Mouse (Mus musculus): ENCODE measurements around the gene Crip2. TPM values are rescaled to one million over a fixed set of nuclear protein-coding genes. Genes with fewer than 3 reads are reported as not detected.

Crip2 gene
- polyA plus RNA-seq, 1 experiment from 2014 or later = 112 TPM

GRCm38 (mm10) chr12:113100448-113101076, 39.5 kb upstream of the Crip2 start:
- ATAC-seq (ENCODE audit: low FRiP score, low TSS enrichment) = no peak
- H3K4me2 ChIP-seq (replicated peaks; ENCODE audit: low read depth) = no peak overlapping the region
- H3K9ac ChIP-seq (ENCODE audit: low read length) = no peak overlapping the region
- no peaks in the 10 kb centered on the region for H3K9me3 ChIP-seq (ENCODE audit: control insufficient read depth, low read length)
- no peaks in the 10 kb centered on the region; the same call in 1 of the 2 replicates for H3K4me1 ChIP-seq (replicated peaks; ENCODE audit: control insufficient read depth, insufficient read depth)
- H3K27ac ChIP-seq (replicated peaks) = no peak overlapping the region
- 63% methylated on average over 5 of the region's 5 CpGs for WGBS
- no peak for DNase-seq (ENCODE audit: low spot score)
- H3K36me3 ChIP-seq (ENCODE audit: control insufficient read depth, insufficient read depth, low read length) = no peaks in the 10 kb centered on the region
- TF ChIP-seq EP300 (optimal IDR thresholded peaks at IDR 0.05) (no peak), CTCF (IDR thresholded peaks at IDR 0.05; ENCODE audit: low read depth) (no peak)
- H3K27me3 ChIP-seq (ENCODE audit: control insufficient read depth, insufficient read depth, low read length) = no peaks in the 10 kb centered on the region
- H3K4me3 ChIP-seq (ENCODE audit: low read depth, low read length) = no peak overlapping the region

DNA sequence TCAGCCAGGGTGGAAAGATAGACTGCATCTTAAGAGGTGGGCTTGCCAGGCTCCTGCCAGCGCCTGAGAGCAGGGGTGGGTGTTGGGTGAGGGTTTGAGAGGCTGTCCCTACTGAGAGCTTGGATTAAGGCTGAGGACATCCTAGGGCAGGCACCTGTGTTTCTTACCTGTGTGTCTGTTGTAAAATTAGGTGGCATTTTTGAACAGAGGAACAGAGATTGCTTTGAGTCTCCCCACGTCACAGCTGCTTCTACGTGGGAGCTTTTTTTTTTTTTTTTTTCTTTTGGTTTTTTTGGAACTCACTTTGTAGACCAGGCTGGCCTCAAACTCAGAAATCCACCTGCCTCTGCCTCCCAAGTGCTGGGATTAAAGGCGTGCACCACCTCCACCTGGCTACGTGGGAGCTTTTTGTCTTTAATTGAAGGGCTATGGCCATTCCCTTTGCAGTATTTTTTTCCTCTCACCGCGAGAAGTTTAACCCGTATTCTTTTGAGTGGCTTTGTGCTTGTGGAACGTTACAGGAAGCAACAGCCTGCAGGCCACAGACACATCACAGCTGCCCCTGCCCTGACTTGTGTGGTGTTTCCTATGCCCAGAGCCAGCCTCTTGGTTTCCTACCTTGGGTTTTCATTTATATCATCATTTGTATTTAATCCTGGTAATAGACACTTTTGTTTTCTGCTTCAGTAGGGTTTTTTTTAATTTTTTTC, 38.6 kb upstream of the Crip2 start:
- H3K27me3 ChIP-seq (ENCODE audit: control insufficient read depth, insufficient read depth, low read length) = no peaks in the 10 kb centered on the region
- DNase-seq (ENCODE audit: low spot score) (no peak), ATAC-seq (ENCODE audit: low FRiP score, low TSS enrichment) (no peak)
- H3K36me3 ChIP-seq (ENCODE audit: control insufficient read depth, insufficient read depth, low read length) = no peaks in the 10 kb centered on the region
- no peak overlapping the region for H3K4me3 ChIP-seq (ENCODE audit: low read depth, low read length)
- no peaks in the 10 kb centered on the region for H3K9me3 ChIP-seq (ENCODE audit: control insufficient read depth, low read length)
- WGBS = 57% methylated on average over 9 of the region's 9 CpGs
- H3K9ac ChIP-seq (ENCODE audit: low read length) = no peak overlapping the region
- TF ChIP-seq EP300 (optimal IDR thresholded peaks at IDR 0.05) (no peak), CTCF (IDR thresholded peaks at IDR 0.05; ENCODE audit: low read depth) (no peak)
- H3K4me1 ChIP-seq (replicated peaks; ENCODE audit: control insufficient read depth, insufficient read depth) = no peaks in the 10 kb centered on the region; the same call in 1 of the 2 replicates
- H3K4me2 ChIP-seq (replicated peaks; ENCODE audit: low read depth) = no peak overlapping the region
- no peak overlapping the region for H3K27ac ChIP-seq (replicated peaks)

- H3K4me1 ChIP-seq (replicated peaks; ENCODE audit: control insufficient read depth, insufficient read depth) = no peaks in the 10 kb centered on the region; the same call in 1 of the 2 replicates
- no peak overlapping the region for H3K4me3 ChIP-seq (ENCODE audit: low read depth, low read length)
- DNase-seq (ENCODE audit: low spot score) = peak; percentile 63
- no peak overlapping the region for H3K4me2 ChIP-seq (replicated peaks; ENCODE audit: low read depth)
- WGBS = 52% methylated on average over 6 of the region's 6 CpGs
- H3K9me3 ChIP-seq (ENCODE audit: control insufficient read depth, low read length) = no peaks in the 10 kb centered on the region
- 0 out of 2 replicates have a peak, but pooled peaks have one; percentile 46 for ATAC-seq (ENCODE audit: low FRiP score, low TSS enrichment)
- no peak overlapping the region for H3K9ac ChIP-seq (ENCODE audit: low read length)
- H3K36me3 ChIP-seq (ENCODE audit: control insufficient read depth, insufficient read depth, low read length) = no peaks in the 10 kb centered on the region
- TF ChIP-seq EP300 (optimal IDR thresholded peaks at IDR 0.05) (no peak), CTCF (IDR thresholded peaks at IDR 0.05; ENCODE audit: low read depth) (peak; percentile 79)
- H3K27me3 ChIP-seq (ENCODE audit: control insufficient read depth, insufficient read depth, low read length) = no peaks in the 10 kb centered on the region
- H3K27ac ChIP-seq (replicated peaks) = no peak overlapping the region
Observed at GRCm38 (mm10) chr12:113102461-113102860, 37.6 kb upstream of the Crip2 start.

DNA sequence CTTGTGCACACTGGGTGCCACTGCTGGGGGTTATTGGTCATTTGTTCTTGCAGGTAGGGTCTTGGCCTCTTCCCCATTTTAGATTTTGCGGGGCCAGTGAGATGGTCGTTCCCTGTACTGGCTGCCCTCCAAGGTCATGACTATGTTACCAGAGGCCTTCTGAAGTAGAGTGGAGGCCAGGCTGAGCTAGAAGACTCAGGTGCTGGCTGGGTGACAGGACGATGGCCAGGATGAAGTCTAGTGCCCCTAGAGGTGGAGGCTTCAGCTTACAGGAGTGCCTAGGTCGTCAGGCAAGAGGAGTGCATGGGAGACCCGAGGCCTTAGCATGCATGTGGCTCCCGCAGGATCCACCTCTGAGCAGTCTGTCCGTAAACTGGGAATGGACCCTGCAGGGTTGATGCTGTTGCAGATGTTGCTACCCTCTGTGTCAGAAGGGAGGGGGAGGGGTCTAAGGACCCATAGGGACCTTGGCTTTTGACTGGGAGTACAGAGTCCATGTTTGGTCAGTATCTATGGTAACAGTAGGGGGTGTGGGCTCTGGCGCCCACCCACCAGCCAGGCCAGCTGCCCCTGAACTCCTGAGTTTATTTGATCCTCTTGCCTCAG, 36.1 kb upstream of the Crip2 start:
- Histone ChIP-seq H3K4me3 (ENCODE audit: low read depth, low read length) (no peak overlapping the region), H3K4me1 (replicated peaks; ENCODE audit: control insufficient read depth, insufficient read depth) (no peaks in the 10 kb centered on the region; the same call in 1 of the 2 replicates), H3K27ac (replicated peaks) (no peak overlapping the region), H3K9me3 (ENCODE audit: control insufficient read depth, low read length) (no peaks in the 10 kb centered on the region), H3K36me3 (ENCODE audit: control insufficient read depth, insufficient read depth, low read length) (no peaks in the 10 kb centered on the region), H3K27me3 (ENCODE audit: control insufficient read depth, insufficient read depth, low read length) (no peaks in the 10 kb centered on the region), H3K4me2 (replicated peaks; ENCODE audit: low read depth) (no peak overlapping the region), H3K9ac (ENCODE audit: low read length) (no peak overlapping the region)
- DNase-seq (ENCODE audit: low spot score) (peak; percentile 46), ATAC-seq (ENCODE audit: low FRiP score, low TSS enrichment) (peak; percentile 36; the same call in 1 of the 2 replicates)
- no peak for TF ChIP-seq EP300 (optimal IDR thresholded peaks at IDR 0.05)
- peak; percentile 64 for TF ChIP-seq CTCF (IDR thresholded peaks at IDR 0.05; ENCODE audit: low read depth)
- WGBS = 73% methylated on average over 8 of the region's 8 CpGs

DNA sequence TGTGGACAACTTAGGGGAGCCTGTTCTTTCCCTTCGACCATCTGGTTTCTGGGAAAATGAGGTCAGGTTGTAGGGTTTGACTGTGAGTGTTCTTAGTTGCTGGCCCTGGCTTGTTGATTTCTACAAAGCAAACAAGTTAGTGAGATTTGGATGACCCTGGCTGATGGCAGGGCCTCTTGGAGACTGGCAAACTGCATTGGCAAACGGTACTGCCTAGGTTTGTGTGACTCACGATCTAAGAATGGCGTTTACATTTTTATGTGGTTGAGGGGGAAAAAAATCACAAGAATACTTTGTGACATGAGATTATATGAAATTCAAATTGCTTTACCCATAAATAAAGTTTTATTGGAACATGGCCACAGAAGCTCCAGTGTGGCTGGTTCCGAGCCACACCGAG, 33.6 kb upstream of the Crip2 start:
- Histone ChIP-seq H3K9me3 (ENCODE audit: control insufficient read depth, low read length) (no peaks in the 10 kb centered on the region), H3K27me3 (ENCODE audit: control insufficient read depth, insufficient read depth, low read length) (no peaks in the 10 kb centered on the region), H3K36me3 (ENCODE audit: control insufficient read depth, insufficient read depth, low read length) (no peaks in the 10 kb centered on the region), H3K4me1 (replicated peaks; ENCODE audit: control insufficient read depth, insufficient read depth) (no peaks in the 10 kb centered on the region), H3K9ac (ENCODE audit: low read length) (no peak overlapping the region), H3K4me2 (replicated peaks; ENCODE audit: low read depth) (no peak overlapping the region), H3K27ac (replicated peaks) (0 out of 2 replicates have a peak overlapping the region, but pooled peaks have one; percentile 13), H3K4me3 (ENCODE audit: low read depth, low read length) (no peak overlapping the region)
- peak; percentile 50 for ATAC-seq (ENCODE audit: low FRiP score, low TSS enrichment)
- no peak for TF ChIP-seq EP300 (optimal IDR thresholded peaks at IDR 0.05)
- DNase-seq (ENCODE audit: low spot score) = peak; percentile 47
- 43% methylated on average over 6 of the region's 6 CpGs for WGBS
